Mouse (Mus musculus): ENCODE data around the gene Med12l. TPM values are rescaled to one million over a fixed set of nuclear protein-coding genes. Genes with fewer than 3 reads are reported as not detected.

Gene Med12l
- total and polyA plus RNA-seq, 3 experiments, result 0.93 to 2.0 (median 1.5) TPM

GRCm38 (mm10) chr3:59079327-59079726 is 73.7 kb downstream of the Med12l start:
- Histone ChIP-seq H3K27ac (ENCODE audit: insufficient read depth, low read depth) (no peak overlapping the region), H3K79me2 (replicated peaks; ENCODE audit: control insufficient read depth, extremely low read depth, insufficient read depth, poor library complexity, severe bottlenecking) (no peaks in the 10 kb centered on the region), H3K4me3 (replicated peaks in 1 of 3; ENCODE audit: low read depth in 2 of 3, low read length in 2 of 3, poor library complexity in 1 of 3) (no peak overlapping the region), H3K27me3 (replicated peaks) (no peaks in the 10 kb centered on the region), H3K4me2 (ENCODE audit: insufficient read depth, low read depth, poor library complexity, severe bottlenecking) (no peak overlapping the region), H3K4me1 (ENCODE audit: control insufficient read depth in 1 of 2, insufficient read depth in 2 of 2) (peaks cover 20 to 46% of the 10 kb centered on the region in 2 experiments), H3K36me3 (replicated peaks in 1 of 2; ENCODE audit: control insufficient read depth in 1 of 2, insufficient read depth in 1 of 2, low read length in 1 of 2) (peaks cover 0 to 8% of the 10 kb centered on the region in 2 experiments), H3K9me3 (replicated peaks; ENCODE audit: low read length) (no peaks in the 10 kb centered on the region), H3K9ac (ENCODE audit: insufficient read depth, low read depth) (no peak overlapping the region)
- dilution Hi-C loops (cut with MboI; ENCODE audit: extremely low pct_ligation_motif_present, extremely low pct_unique_long_range_greater_than_20kb, low sequenced_read_pairs) (no loop called here), in situ Hi-C loops (cut with MboI; ENCODE audit: low pct_ligation_motif_present, low pct_unique_long_range_greater_than_20kb, low sequenced_read_pairs) (loop anchor here (5.0 kb wide), 1 partner anchor 88 kb away; no protein-coding TSS in a partner anchor)
- DNase-seq (ENCODE audit: extremely low read depth), result peak; percentile 97
- TF ChIP-seq MXI1 (IDR thresholded peaks at IDR 0.05; ENCODE audit: low read depth, low read length) (no peak; the same call in 1 of the 2 replicates), CTCF (conservative IDR thresholded peaks at IDR 0.05 in 1 of 2, IDR thresholded peaks at IDR 0.05 in 1 of 2; ENCODE audit: low read depth in 2 of 2, low read length in 2 of 2) (peak; percentile 89 to 92; a peak in 3 of 4 replicates), MAFK (IDR thresholded peaks at IDR 0.05; ENCODE audit: insufficient replicate concordance, low read length) (peak; percentile 91; the same call in 1 of the 2 replicates), JUN (IDR thresholded peaks at IDR 0.05; ENCODE audit: insufficient read depth, low read depth, low read length) (no peak; the same call in 1 of the 2 replicates), JUND (conservative IDR thresholded peaks at IDR 0.05; ENCODE audit: low read depth, low read length) (peak; percentile 69), MAZ (IDR thresholded peaks at IDR 0.05; ENCODE audit: low read depth, low read length) (0 out of 2 replicates have a peak, but pooled peaks have one; percentile 10), SMC3 (IDR thresholded peaks at IDR 0.05; ENCODE audit: low read depth, low read length) (peak; percentile 74), BHLHE40 (IDR thresholded peaks at IDR 0.05; ENCODE audit: low read depth, low read length) (peak; percentile 59), SIN3A (IDR thresholded peaks at IDR 0.05; ENCODE audit: low read length) (0 out of 2 replicates have a peak, but pooled peaks have one; percentile 30), IRF4 (IDR thresholded peaks at IDR 0.05; ENCODE audit: low read depth, low read length) (peak; percentile 41; the same call in 1 of the 2 replicates), ZC3H11A (IDR thresholded peaks at IDR 0.05; ENCODE audit: low read depth, low read length) (peak; percentile 16; the same call in 1 of the 2 replicates), UBTF (IDR thresholded peaks at IDR 0.05; ENCODE audit: low read depth, low read length) (no peak), TCF12 (IDR thresholded peaks at IDR 0.05; ENCODE audit: low read depth, low read length) (peak; percentile 44; the same call in 1 of the 2 replicates), EP300 (IDR thresholded peaks at IDR 0.05; ENCODE audit: low read length) (peak; percentile 58; the same call in 1 of the 2 replicates), MYC (IDR thresholded peaks at IDR 0.05; ENCODE audit: low read depth, low read length) (peak; percentile 80), RAD21 (IDR thresholded peaks at IDR 0.05; ENCODE audit: low read depth, low read length) (peak; percentile 90)

- no peak for DNase-seq (ENCODE audit: extremely low read depth)
- Histone ChIP-seq H3K27ac (ENCODE audit: insufficient read depth, low read depth) (peak overlapping the region; percentile 75), H3K9me3 (replicated peaks; ENCODE audit: low read length) (no peaks in the 10 kb centered on the region), H3K36me3 (replicated peaks in 1 of 2; ENCODE audit: control insufficient read depth in 1 of 2, insufficient read depth in 1 of 2, low read length in 1 of 2) (peaks cover 0 to 11% of the 10 kb centered on the region in 2 experiments), H3K4me2 (ENCODE audit: insufficient read depth, low read depth, poor library complexity, severe bottlenecking) (peak overlapping the region; percentile 58), H3K4me1 (ENCODE audit: control insufficient read depth in 1 of 2, insufficient read depth in 2 of 2) (peaks cover 20 to 46% of the 10 kb centered on the region in 2 experiments), H3K79me2 (replicated peaks; ENCODE audit: control insufficient read depth, extremely low read depth, insufficient read depth, poor library complexity, severe bottlenecking) (no peaks in the 10 kb centered on the region), H3K4me3 (replicated peaks in 1 of 3; ENCODE audit: low read depth in 2 of 3, low read length in 2 of 3, poor library complexity in 1 of 3) (peak overlapping the region in 1 of 3 experiments; percentile 52), H3K9ac (ENCODE audit: insufficient read depth, low read depth) (no peak overlapping the region; the same call in 1 of the 2 replicates), H3K27me3 (replicated peaks) (no peaks in the 10 kb centered on the region)
- dilution Hi-C loops (cut with MboI; ENCODE audit: extremely low pct_ligation_motif_present, extremely low pct_unique_long_range_greater_than_20kb, low sequenced_read_pairs), result no loop called here
- in situ Hi-C loops (cut with MboI; ENCODE audit: low pct_ligation_motif_present, low pct_unique_long_range_greater_than_20kb, low sequenced_read_pairs), result loop anchor here (5.0 kb wide), 1 partner anchor 37 kb away; no protein-coding TSS in a partner anchor
- no peak; the same call in 1 of the 2 replicates for TF ChIP-seq POLR2AphosphoS2 (IDR thresholded peaks at IDR 0.05; ENCODE audit: low read depth, low read length)
- TF ChIP-seq ZKSCAN1 (IDR thresholded peaks at IDR 0.05; ENCODE audit: borderline replicate concordance, low read depth, low read length), result no peak
- no peak for TF ChIP-seq USF2 (conservative IDR thresholded peaks at IDR 0.05; ENCODE audit: low read depth, low read length)
- TF ChIP-seq MAX (IDR thresholded peaks at IDR 0.05; ENCODE audit: low read length), result 0 out of 2 replicates have a peak, but pooled peaks have one; percentile 28
- TF ChIP-seq SMC3 (IDR thresholded peaks at IDR 0.05; ENCODE audit: low read depth, low read length), result no peak
- TF ChIP-seq MAZ (IDR thresholded peaks at IDR 0.05; ENCODE audit: low read depth, low read length), result no peak
- no peak for TF ChIP-seq EP300 (IDR thresholded peaks at IDR 0.05; ENCODE audit: low read length)
- no peak for TF ChIP-seq E2F4 (IDR thresholded peaks at IDR 0.05; ENCODE audit: insufficient replicate concordance, low read depth, low read length)
- no peak for TF ChIP-seq IRF4 (IDR thresholded peaks at IDR 0.05; ENCODE audit: low read depth, low read length)
- no peak for TF ChIP-seq ETS1 (conservative IDR thresholded peaks at IDR 0.05; ENCODE audit: low read depth, low read length)
- TF ChIP-seq MEF2A (IDR thresholded peaks at IDR 0.05; ENCODE audit: borderline replicate concordance, low read depth, low read length), result 0 out of 2 replicates have a peak, but pooled peaks have one; percentile 18
- TF ChIP-seq TBP (conservative IDR thresholded peaks at IDR 0.05; ENCODE audit: low read depth, low read length), result peak; percentile 93
- no peak for TF ChIP-seq USF1 (IDR thresholded peaks at IDR 0.05; ENCODE audit: low read depth, low read length)
- TF ChIP-seq ZMIZ1 (IDR thresholded peaks at IDR 0.05; ENCODE audit: low read depth, low read length), result peak; percentile 88
- TF ChIP-seq RAD21 (IDR thresholded peaks at IDR 0.05; ENCODE audit: low read depth, low read length), result no peak
- peak; percentile 37; the same call in 1 of the 2 replicates for TF ChIP-seq HCFC1 (IDR thresholded peaks at IDR 0.05; ENCODE audit: low read depth, low read length)
- no peak for TF ChIP-seq TCF12 (IDR thresholded peaks at IDR 0.05; ENCODE audit: low read depth, low read length)
- TF ChIP-seq NELFE (IDR thresholded peaks at IDR 0.05; ENCODE audit: low read depth, low read length), result no peak
- no peak for TF ChIP-seq GABPA (IDR thresholded peaks at IDR 0.05; ENCODE audit: insufficient replicate concordance, low read depth, low read length)
These were observed 74.8 kb downstream of the Med12l start for GRCm38 (mm10) chr3:59080293-59080916.
